Mouse (Mus musculus): Measurements from ENCODE around the gene Tmem14a.
A peak's percentile ranks its signal among the peaks of the same experiment; 100 is the strongest.
"Not testable (repeated sequence)": the region's sequence is repeated elsewhere in the genome, so short reads cannot be mapped to it uniquely, and the experiment has no call there.

The Tmem14a gene

DNA sequence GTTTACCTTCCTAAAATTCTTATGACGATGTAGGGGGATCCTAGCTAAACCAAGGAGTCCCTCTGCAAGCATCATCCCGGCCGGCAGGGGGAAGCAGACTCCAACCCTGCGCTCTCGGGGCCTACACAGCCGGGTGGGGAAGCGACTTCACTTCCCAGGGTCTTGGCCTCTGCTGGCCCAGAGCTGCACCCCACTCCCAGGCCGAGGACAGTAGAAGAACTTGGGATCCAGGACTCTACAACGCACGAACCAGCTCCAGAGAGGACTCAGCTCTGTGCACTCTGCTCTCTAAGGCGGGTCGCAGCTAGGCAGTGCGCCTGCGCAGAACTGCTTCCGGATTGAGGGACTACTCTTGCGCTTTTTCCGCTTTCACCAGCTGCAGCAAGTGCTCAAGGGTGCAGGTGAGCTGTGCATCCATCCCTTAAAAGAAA, at the start of gene Tmem14a:
Gene Tmem14a (plus strand): TSS at position 87 of the 431 bp plus-strand sequence.
- DNase-seq (ENCODE audit: low read depth, low spot score), result peak; percentile 82

DNA sequence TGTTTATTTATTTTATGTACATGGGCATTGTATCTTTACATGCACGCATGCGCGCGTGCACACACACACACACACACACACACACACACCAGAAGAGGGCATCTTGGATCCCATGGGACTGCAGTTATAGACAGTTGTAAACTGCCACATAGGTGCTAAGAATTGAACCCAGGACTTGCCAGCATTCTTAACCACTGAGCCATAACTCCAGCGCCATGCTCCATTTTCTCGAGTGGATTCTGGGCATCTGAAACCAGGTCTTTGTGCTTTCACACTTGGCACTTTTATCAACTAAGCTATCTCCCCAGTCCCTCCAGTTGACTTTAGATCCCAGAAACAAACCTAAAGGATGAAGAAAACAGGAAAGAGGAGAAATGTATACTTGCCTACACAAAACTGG, 33.2 kb upstream of the Tmem14a start:
- no peak for DNase-seq (ENCODE audit: low read depth, low spot score)

DNA sequence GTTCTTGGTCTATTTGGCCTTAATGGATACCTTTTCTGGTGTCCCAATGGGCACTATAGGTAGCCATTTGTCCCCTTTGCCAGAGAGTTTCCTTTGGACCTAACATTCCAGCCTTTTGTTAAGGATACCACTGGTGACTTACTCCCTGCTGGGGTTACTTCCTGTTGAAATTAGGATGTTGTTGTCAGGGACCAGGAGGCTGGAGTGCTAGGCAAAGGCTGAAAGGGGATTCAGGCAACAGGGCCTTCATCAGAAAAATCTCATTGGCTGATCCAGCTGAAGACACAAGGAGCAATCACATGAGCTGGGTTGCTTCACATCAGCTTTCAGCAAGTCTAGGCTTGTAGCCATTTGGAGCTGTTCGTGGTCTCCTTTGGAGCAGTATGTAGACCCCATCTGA, 12.1 kb upstream of the Tmem14a start:
- no peak for DNase-seq (ENCODE audit: low read depth, low spot score)

DNA sequence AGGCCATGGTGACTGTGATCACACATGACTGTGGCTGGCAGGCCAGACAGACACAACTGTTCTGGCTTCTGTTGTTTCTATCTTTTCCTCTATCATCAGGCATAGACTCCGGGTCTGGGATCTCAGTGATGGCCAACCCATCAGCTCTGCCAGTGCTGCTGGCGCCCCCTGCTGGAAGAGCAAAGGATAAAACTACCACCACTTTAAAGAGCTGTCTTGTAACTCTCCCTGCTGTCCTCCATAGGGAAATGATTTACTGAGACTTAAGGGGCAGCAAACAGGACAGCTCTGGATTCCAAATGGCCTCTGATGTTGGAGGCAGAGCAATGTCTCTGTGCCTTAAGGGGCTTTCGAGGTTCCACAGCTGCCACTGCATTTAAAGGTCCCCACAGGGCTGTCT, 4.8 kb upstream of the Tmem14a start:
- DNase-seq (ENCODE audit: low read depth, low spot score), result not testable (repeated sequence)

DNA sequence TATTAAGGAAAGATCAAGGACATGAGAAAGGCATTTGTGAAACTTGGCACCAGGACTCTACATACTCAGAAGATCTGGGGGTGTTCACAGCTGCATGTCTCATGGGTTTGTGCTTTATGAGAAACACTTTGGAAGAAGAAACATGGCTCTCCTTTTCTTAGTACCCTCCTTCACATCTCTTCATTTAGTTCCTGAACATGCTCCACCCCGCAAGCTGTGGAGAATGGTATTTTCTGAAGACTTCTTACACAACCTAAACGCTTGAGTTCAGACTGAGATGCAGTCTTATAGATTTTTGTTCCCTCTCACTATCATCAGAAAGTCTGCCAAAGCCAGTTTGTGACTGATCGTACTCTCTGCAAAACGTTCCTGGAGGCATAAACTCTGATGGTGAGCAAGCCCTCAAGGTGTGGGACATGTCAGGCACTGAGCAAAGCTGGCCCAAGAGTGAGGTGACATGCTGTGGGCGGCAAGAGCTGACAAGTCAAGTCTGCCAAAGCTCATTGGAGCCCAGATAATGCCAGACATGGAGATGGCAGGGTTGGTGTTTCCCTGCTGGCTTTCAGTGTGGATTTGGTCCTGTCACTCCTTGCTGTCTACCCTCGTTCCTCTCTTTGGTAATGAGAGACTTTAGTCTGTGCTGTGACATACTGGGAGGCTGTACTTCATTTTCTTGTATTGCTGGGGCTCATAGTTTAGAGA, 4.2 kb upstream of the Tmem14a start:
- DNase-seq (ENCODE audit: low read depth, low spot score), result not testable (repeated sequence)

DNA sequence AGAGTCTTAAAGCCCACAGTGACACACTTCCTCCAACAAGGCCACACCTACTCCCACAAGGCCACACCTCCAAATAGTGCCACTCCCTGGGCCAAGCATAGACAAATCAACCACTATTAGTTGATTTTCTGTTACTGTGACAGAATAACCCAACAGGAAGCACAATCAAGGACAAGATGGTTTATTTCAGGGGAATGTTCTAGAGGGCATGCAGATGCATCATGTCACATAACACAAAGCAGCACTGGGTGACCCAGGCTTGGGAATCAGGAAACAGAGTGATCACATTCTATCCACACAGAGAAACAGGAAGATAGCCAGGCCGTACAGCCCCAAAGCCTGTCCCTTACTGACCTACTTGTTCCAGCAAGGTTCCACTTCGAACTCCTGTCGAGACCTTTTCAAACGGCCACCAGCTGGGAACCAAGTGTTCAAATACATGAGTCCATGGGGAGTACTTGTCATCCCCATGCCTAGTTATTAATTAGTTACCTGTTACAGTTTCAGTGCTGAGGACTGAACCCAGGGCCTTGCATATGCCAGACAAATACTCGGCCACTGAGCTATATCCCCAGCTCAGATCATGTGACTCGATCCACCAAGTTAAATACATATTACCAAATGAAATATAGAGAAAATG, 9.5 kb downstream of the Tmem14a start:
- DNase-seq (ENCODE audit: low read depth, low spot score), result no peak

DNA sequence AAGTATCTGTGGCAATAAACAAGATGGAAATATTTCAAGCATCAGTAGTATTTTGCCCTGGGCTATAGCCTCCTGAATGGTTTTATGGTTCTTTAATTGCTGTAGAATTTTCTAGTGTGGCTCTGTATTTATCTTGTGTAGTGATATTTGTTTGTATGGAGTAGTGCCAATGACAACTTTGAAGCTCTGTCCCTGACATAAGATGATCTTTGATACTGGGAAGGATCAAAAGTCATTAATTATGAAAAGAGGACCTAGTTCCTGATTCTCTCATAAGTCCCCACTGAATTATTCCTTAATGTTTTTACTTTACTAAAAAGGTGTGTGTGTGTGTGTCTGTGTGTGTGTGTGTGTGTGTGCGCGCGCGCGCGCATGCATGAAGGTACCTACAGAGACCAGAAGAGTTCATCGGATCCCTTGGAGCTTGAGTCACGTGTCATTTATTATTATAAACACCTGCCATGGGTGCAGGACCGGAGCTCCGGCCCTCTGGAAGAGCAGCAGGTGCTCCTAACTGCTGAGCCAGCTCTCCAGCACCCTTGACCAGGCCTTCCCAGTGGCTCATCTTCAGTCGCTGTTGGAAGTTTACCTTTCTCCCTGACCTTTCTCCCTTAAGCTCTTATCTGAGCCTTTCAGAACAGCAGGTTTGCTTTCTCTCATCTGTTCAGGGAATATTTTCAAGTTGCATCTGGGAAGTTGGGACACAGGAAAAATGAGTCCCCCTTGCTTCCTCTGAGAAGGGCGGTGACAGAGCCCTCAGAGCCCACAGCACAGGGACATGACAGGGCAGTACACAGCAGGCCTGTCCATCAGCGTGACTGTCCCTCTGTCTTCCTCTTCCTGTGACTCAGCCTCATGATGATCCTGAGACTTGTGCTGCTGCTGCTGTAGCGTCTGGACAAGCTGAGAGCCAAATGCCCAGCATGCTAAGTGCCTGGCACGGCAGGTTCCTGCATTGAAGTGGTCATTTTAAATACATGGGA, 10.7 kb downstream of the Tmem14a start:
- not testable (repeated sequence) for DNase-seq (ENCODE audit: low read depth, low spot score)

DNA sequence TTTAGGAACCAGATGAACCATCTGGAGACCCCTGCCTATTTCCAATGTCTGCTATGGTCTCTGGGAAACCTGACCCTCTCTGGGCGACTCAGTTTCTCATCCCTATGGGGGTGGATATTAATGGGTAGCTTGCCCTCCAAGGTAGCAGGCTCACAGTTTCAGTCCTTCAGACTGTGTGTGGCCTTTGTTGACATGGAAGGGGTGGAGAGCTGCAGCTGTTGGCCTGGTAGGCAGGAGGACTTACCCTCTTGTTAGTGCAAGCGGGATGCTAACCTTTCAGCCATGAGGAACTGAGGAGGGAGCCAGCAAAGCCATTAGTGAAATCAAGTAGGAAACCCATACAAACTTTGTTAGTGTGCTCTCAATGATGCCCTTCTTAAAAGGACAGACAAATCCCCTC, 12.0 kb downstream of the Tmem14a start:
- no peak for DNase-seq (ENCODE audit: low read depth, low spot score)

DNA sequence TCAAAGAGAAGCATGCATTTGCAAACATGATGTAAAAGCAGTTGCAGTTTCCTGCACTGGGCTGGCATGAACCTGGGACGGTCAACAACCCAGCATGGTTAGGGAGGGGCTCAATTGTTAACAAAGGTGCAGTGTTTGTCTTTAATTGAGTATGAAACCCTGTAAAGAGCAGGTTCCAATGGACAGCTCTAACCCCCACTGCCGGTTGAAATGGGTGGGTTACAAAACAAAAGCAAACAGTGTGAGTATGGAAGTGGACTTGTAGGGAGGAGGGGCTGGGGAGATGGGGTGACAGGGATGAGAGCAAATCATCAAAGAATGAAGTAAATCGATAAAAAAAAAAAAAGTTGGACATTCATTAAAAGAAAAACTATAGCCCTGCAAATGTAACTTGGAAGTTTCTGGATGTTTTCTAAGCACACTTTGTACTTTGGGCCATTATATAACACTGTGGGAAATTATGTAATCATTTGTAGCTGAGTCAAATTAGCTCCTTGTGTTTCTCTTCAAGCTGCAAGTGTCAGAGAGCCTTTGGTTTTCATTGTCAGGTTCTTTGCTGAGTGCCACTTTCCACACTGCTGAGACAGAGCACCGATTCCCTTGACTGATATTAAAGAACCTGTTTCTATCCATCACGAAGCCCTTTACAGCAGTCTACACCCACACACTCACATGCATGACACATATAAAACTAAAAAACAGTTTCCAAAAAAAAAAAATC, 13.5 kb downstream of the Tmem14a start:
- DNase-seq (ENCODE audit: low read depth, low spot score), result no peak

DNA sequence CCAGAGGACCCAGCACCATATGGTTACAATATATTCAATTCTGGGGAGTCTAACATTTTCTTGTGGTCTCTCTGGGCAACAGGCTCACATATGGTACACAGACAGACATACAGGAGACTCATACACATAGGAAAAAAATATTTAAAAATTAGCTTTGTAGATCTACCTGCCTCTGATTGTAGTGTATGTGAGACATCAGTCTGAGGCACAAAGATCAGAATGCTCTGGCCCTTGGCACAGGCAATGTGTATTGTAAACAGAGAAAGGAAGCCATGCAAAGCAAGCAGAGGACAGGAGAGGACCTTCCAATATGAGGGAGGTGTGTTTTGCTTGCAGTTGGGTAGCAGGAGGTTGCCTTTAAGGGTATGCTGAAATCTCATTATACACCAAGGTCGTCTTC, 14.1 kb downstream of the Tmem14a start:
- DNase-seq (ENCODE audit: low read depth, low spot score), result no peak

DNA sequence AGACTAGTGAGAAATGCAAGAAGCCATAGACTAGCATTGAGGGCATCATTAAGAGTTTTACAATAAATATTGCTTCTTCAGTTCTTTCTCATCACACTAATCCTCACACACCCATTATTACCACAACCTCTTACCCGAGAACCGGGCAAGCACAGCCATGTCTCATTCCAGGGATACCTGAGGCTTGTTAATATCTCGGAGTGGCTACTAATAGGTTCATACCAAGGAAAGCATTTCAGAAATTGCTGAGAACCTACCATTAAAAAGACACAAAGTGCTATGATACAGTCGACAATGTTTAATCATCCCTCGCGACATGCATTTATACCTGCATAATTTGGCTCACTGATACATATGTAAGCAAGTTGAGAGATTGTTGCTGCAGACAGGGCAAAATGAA, 17.0 kb downstream of the Tmem14a start:
- DNase-seq (ENCODE audit: low read depth, low spot score), result no peak

DNA sequence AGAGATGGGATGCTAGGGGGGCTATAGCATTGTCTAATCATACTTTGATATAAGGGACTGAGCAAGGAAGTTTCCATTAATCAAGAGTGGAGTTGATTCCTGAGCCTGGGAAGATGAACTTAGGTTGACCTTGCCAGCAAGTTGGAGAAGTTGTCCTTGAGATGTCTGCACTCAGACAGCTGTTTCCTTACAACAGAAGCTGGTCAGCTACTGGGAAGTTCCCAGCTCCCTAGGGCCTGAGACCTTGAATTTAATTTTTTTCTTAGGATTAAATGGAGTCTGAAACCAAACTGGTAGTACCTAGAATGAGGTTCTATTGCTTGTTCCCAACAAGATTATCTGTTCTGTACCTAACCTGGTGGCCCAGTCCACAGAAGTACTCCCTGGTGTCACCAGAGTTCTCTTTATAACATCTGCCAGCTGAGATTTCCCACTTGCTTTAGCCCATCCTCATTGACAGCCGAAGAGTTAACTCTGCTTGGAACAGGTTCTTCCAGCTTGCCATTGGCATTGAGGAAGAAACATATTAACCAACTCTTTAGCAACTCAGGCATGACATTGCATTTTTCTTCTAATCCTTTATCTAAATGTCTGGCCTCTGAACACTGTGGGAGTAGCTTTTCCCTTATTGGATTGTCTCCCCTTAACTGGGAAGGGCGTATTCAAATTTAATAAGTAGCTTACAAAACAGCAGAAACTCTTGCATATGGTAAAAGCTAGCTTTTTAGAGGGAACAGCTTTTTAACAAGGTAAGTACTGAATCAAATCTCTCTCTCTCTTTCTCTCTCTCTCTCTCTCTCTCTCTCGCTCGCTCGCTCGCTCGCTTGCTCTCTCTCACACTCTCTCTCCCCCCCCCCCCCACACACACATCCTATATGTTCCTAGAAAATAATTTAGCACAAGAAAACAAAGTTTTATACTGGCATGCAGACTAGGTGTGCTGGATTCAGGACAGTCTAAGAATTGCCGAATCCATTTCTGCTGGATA, 21.8 kb downstream of the Tmem14a start, which contains the start of gene Gsta3:
Gene Gsta3 (plus strand): TSS at position 679 of the 988 bp plus-strand sequence.
- no peak for DNase-seq (ENCODE audit: low read depth, low spot score)

DNA sequence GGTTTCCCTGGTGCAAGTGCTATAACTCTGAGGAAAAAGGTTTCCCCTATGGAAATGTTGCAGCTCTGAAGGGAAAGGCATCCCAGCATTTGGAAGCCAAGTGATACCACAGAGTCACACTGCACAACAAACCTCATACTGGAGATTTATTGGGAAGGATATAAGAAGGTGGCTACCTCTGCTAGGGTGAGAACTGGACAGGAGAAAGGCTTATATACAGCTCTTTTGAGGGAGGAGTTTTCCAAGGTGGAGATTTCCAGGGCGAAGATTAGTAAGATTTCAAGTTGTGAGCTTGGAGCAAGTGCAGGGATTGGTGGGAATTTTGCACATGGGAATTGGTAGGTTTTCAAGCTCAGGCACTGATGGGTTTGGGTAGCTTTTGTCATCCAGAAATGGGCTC, 22.7 kb downstream of the Tmem14a start:
- DNase-seq (ENCODE audit: low read depth, low spot score), result no peak

DNA sequence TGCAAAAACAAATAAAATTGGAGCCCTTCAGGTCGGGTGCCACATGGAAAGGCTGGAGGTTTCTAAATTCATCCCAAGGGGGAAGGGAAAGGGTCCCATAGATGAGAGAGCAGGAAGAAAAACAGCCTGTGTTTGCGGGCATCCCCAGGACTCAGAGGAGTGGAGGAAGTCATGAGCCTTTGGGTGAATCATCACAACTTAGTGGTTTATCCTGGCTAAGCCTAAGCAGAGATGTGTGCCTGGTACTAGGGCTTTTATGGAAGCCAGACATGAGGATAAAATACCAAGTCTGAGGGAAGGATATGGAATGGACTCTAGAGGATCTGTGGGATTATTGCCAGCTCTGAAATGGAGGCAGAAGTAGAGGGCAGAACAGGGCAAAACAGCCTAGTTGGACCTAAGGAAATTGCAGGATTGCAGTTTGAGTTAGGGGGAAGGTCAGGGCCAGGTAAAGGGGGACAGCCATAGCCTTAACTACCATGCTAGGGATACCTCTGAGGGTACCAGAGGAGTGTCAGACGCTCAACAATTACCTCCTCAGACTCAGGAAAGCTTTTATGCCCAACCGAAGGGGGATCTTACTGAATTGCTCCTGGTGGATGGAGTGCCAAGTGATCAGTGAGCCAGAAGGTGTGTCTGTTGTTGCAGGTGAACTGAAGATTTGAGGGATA, 26.1 kb downstream of the Tmem14a start:
- no peak for DNase-seq (ENCODE audit: low read depth, low spot score)

DNA sequence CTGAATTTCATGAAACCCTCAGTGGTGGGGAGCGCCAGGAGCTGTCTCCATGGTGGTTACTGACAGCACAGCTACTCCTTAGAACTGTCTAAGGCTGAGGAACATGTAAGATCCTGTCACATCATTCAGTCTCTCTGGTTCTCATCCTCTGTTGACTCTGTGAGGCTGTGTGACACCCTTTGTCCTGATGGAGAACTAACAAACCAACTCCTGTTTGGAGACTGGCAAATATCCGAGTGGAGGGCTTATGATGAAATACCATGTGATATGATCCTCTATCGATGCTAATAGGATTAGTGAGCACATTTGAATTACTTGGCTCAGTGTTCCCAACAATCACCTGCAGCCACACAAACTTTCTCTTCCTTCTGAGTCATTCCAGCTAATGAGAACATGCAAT, 27.8 kb downstream of the Tmem14a start:
- no peak for DNase-seq (ENCODE audit: low read depth, low spot score)

DNA sequence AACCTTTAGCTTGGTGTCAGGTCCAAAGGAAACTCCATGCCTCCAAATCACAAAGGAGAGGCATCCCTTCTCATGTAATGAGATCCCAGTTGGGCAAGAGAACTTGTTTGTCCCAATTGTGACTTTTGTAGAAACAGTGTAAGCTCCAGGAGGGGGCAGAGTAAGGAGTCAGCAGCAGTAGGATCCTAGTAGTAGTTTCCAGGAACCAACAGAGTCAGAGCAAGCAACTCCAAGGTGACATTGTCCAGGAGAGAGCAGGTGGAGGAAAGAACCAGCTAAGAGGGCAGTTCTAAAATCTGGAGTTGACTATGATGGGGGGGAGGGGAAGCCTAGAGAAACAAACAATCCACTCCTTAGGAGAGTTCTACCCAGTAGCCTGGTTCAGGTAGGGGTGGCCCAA, 29.5 kb downstream of the Tmem14a start:
- no peak for DNase-seq (ENCODE audit: low read depth, low spot score)

DNA sequence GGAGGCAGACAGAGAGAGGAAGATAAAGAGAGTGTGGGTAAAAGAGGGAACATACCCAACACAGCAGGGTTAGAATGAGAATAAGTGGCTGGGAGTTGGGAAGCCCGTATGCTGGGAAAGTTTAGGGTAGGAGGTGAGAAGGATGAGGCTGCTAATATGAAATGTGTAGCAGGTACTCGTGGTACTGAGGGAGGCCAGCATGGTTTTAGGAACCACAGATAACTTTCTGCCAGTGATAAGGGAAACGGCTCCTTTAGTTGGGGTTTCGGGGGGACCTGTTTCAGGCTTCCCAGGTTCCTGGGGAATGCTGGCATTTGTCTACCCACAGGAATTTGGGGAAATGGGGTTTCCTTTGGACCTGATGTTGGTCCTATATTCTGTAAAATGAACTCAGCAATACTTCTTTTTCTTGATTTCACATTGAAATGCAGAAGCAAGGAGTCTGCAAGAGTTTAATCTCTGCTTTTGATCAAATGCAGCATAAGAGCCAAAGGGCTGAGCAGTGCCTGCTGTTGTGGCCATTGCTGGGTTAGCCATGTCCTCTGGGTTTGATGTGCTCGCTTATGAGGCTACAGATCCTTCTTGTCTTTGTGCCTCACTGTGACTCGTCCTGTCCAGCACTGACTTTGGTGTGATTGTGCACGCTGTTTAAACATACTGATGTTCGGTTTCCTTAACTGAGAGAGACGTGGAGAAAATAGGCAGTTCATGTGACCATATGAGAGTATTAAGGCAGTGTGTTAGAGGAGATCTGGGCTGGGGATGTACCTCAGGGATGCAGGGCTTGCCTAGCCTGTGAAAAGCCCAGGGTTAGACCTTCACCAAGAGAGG, 30.4 kb downstream of the Tmem14a start:
- DNase-seq (ENCODE audit: low read depth, low spot score), result no peak

DNA sequence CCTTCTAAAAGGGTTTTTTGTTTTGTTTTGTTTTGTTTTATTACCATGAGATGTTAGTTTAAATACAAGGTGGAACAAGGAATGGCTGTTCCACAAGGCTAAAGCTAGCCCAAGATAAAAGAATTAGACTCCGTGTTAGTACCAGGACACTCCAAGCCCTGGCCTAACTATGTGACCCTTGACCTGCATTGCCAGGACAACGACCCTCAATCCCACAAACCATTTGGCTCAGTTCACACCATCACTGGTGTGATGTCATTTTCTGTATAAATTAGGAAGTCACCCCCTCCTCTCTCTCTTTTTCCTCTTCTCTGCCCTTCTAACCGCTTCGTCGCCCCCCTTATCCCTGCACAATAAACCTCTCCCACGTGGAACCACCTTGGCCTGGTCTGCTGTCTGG, 33.3 kb downstream of the Tmem14a start:
- DNase-seq (ENCODE audit: low read depth, low spot score), result peak; percentile 34
